Mouse (Mus musculus): ENCODE measurements around the gene Tpra1. TPM values are rescaled to one million over a fixed set of nuclear protein-coding genes. Genes with fewer than 3 reads are reported as not detected.
A peak's percentile ranks its signal among the peaks of the same experiment; 100 is the strongest.

Tpra1 gene
- polyA plus RNA-seq (2015; fragmentation: Nextera tagmentation; extraction: Ambion mirVana): 73.6 and 78.8 TPM in 2 replicates

DNA sequence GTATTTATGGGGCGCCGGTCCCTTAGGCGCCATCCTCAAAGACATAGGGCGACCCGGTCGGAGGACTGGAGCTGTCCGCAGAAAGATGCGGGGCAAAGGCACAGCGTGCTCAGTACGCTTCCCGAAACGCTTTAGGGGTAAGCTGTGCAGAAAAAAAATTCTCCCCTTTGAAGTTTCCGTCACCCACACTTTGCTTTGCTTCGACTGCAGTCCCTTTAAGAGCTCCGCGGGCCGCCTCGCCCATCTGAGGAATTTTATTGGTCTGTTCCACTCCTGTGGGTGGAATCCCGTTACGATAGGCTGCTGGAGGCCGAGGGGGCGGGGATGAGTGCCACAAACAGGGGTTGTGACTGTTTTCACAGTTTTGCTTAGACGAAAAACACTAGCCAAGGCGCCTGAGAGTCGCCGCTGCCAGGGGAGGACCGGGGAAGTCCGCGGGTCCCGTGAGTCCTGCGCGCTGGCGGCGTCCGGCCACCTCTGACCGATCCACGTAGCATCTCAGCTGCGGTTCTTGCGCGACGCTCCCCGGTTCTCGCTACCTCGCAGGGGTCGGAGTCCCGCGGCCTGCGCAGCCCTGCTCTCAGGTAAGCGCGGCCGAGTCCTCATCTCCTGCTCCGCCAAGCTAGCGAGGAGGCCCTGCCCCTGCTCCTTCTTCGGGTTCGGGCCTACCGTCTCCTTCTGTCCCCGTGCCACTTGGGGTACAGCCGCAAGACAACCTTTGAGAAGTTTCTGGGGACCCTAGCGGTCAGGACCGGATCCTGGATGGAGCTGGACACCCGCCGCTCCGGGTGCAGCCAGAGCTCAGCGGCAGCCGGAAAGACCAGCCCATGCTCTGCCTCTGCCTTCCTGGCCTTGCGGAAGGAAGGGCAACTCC lies at the start of gene Tpra1:
Tpra1 (plus strand) TSS at position 305 of the 874 bp plus-strand sequence.
- under 1% methylated on average over 66 of the region's 66 CpGs for WGBS
- H3K4me1 ChIP-seq (replicated peaks): peaks cover 59% of the 10 kb centered on the region

DNA sequence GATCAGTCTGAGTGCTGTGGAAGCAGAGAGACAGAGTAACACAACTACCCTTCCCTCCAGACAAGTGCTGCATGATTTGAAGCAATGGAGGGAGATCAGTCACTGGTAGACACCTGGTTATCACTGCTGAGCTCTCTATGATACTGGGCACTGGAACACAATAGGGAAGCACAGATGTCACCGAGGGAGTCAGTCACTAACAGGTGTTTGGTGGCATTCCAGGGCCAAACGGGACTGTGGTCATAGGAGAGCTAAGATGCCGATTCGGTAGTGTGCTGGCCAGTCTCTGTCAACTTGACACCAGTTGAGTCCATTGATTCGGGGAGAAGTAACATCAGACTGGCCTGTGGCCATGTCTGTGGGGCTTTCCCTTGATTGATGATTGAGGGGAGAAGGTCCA lies 47.5 kb upstream of the Tpra1 start:
- no peaks in the 10 kb centered on the region for H3K27me3 ChIP-seq
- no peak for ATAC-seq (ENCODE audit: low FRiP score)
- H3K27ac ChIP-seq: no peak overlapping the region
- H3K4me3 ChIP-seq: no peak overlapping the region
- peaks cover 23% of the 10 kb centered on the region; the same call in 1 of the 2 replicates for H3K4me1 ChIP-seq (replicated peaks)
- peaks cover 78% of the 10 kb centered on the region for H3K36me3 ChIP-seq
- WGBS: 76% methylated on average over 5 of the region's 5 CpGs
- H3K9ac ChIP-seq: no peak overlapping the region
- H3K4me2 ChIP-seq: no peak overlapping the region
- H3K9me3 ChIP-seq: no peaks in the 10 kb centered on the region

More for the DNA sequence above, at the start of gene Tpra1:
- Histone ChIP-seq H3K9ac (peak within 1 kb of the TSS; percentile 90), H3K4me3 (peak within 1 kb of the TSS; percentile 85), H3K4me2 (peak within 1 kb of the TSS; percentile 96), H3K9me3 (no peaks in the 10 kb centered on the region), H3K36me3 (no peaks in the 10 kb centered on the region), H3K27me3 (no peaks in the 10 kb centered on the region), H3K27ac (peak within 1 kb of the TSS; percentile 90)
- peak; percentile 90 for ATAC-seq (ENCODE audit: low FRiP score)

DNA sequence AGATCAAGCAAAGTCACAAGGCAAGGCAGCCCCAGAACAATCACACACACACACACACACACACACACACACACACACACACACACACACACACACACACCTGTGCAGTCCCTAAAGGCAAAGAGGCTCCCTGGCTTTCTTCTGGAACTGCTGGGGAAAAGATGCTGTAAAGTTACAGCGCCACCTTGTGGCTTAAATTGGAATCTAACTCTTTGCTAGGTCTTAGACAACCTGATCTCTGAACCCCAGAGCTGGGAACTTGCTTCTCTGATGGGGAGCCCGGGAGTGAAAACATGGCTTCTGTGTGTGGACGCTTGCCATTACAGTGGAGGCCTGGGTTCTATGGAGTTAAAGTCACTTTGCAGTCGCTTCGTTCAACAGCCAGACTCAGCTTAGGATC lies 46.4 kb upstream of the Tpra1 start:
- Histone ChIP-seq H3K27me3 (no peaks in the 10 kb centered on the region), H3K36me3 (peaks cover 79% of the 10 kb centered on the region), H3K27ac (no peak overlapping the region), H3K9me3 (no peaks in the 10 kb centered on the region), H3K4me2 (no peak overlapping the region), H3K4me1 (replicated peaks) (peaks cover 21% of the 10 kb centered on the region; the same call in 1 of the 2 replicates), H3K4me3 (no peak overlapping the region), H3K9ac (no peak overlapping the region)
- WGBS: 28% methylated on average over 5 of the region's 5 CpGs
- ATAC-seq (ENCODE audit: low FRiP score): 0 out of 2 replicates have a peak, but pooled peaks have one; percentile 25

DNA sequence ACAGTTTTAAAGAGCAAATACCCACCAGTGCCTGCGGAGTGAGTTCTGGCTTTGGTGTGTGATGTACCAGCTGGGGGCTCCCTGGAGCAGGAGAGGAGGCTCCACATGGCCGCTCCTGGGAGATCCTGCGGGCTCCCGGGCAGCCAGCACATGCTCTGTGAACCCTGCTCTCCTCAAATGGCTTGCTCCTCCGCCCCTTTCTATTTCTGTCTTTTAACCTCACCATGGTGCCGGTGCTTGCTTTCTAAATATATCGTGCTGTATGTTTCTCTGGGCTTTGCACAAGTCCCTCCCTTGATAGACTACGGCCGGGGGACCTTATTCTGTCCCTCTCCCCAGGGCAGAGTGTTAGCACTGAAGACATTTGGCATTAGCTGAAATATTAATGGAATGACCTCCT lies 44.8 kb upstream of the Tpra1 start:
- peaks cover 87% of the 10 kb centered on the region for H3K36me3 ChIP-seq
- no peak for ATAC-seq (ENCODE audit: low FRiP score)
- H3K27me3 ChIP-seq: no peaks in the 10 kb centered on the region
- H3K4me2 ChIP-seq: no peak overlapping the region
- WGBS: 46% methylated on average over 9 of the region's 9 CpGs
- H3K9ac ChIP-seq: no peak overlapping the region
- no peaks in the 10 kb centered on the region for H3K9me3 ChIP-seq
- no peak overlapping the region for H3K4me3 ChIP-seq
- peaks cover 21% of the 10 kb centered on the region; the same call in 1 of the 2 replicates for H3K4me1 ChIP-seq (replicated peaks)
- H3K27ac ChIP-seq: no peak overlapping the region

DNA sequence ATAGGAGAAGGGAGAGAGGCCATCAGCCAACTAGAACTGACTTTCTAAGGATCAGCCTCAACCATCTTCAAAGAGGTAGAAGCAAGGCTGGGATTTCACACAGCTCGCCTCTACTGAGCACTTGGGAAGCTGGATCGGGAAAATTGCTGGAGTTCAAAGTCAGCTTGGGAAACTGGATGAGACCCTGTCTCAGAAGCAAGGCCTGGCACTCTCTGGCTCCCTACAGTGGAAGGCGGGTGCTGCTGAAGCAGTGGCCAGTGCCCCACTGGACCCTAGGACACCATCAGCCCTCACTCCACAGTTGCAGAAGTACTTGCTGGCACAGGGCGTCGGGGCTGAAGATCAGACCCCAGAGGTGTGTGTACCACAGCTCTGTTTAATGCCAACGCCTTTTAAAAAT lies 44.2 kb upstream of the Tpra1 start:
- Histone ChIP-seq H3K9ac (no peak overlapping the region), H3K4me3 (no peak overlapping the region), H3K27me3 (no peaks in the 10 kb centered on the region), H3K27ac (no peak overlapping the region), H3K9me3 (no peaks in the 10 kb centered on the region), H3K4me2 (no peak overlapping the region), H3K36me3 (peaks cover 89% of the 10 kb centered on the region), H3K4me1 (replicated peaks) (peaks cover 21% of the 10 kb centered on the region; the same call in 1 of the 2 replicates)
- 88% methylated on average over 6 of the region's 6 CpGs for WGBS
- no peak for ATAC-seq (ENCODE audit: low FRiP score)

DNA sequence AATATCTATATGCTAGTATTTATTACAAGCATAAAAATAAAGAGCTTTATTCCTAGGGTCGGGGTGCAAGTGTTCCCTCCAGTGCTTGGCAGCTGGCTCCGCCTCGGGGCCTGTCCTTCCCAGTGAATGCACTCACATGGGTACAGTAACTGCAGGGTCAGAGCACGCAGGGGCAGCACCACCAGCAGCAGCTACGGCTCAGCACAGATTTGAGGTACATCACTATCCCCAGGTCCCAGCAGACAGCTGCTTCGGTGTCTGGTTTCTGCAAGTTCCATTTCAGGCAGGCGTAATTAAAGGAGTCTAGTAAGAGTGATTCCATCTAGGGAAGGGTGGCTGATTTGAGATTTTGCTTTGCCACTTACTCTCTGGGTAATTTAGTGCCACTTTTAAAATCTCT lies 43.7 kb upstream of the Tpra1 start:
- peaks cover 18% of the 10 kb centered on the region; the same call in 1 of the 2 replicates for H3K4me1 ChIP-seq (replicated peaks)
- H3K36me3 ChIP-seq: peaks cover 89% of the 10 kb centered on the region
- H3K9ac ChIP-seq: no peak overlapping the region
- no peak for ATAC-seq (ENCODE audit: low FRiP score)
- no peak overlapping the region for H3K4me3 ChIP-seq
- no peaks in the 10 kb centered on the region for H3K27me3 ChIP-seq
- H3K9me3 ChIP-seq: no peaks in the 10 kb centered on the region
- no peak overlapping the region; the same call in 1 of the 2 replicates for H3K27ac ChIP-seq
- no peak overlapping the region for H3K4me2 ChIP-seq
- whole genome bisulfite sequencing: 63% methylated on average over 7 of the region's 7 CpGs

DNA sequence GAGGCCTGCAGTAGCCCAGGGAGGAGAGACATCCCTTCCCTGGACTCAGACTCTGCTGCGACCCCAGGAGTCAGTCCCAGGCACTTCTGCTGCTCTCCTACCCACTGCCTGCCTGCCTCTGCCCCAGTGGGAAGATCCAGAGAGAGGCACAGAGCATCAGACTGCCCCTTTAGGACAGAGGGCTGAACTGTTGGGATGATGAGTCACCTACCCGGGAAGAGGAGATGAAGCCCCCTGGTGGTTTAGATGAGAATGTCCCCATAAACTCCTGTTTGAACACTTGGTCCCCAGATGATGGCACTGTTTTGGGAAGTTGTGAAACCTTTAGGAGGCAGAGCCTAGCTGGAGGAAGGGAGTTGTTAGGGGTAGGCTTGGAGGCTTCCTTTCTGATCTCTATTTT lies 41.1 kb upstream of the Tpra1 start:
- Histone ChIP-seq H3K4me2 (no peak overlapping the region), H3K4me1 (replicated peaks) (peaks cover 5% of the 10 kb centered on the region; the same call in 1 of the 2 replicates), H3K27ac (no peak overlapping the region), H3K4me3 (no peak overlapping the region), H3K9ac (no peak overlapping the region), H3K36me3 (peaks cover 89% of the 10 kb centered on the region), H3K9me3 (no peaks in the 10 kb centered on the region), H3K27me3 (no peaks in the 10 kb centered on the region)
- WGBS: 18% methylated on average over 2 of the region's 2 CpGs
- no peak for ATAC-seq (ENCODE audit: low FRiP score)

DNA sequence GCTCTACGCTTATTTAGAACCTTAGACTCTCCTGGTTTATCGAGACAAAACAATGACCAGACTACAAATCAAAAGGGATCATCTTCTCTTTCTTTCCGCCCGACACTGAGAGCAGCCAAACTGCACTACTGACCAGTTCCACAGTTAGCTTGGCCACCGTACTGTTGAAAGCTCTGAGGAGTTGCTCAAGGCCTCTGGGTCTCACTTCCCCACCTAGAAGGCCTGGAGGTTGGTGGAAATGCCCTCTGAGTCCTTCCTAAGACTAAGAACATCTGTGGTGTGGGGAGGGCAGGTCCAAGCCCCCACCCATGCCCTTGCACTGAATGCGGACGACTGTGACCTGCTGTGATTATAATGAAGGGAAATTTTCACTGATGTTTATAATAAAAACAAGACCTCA lies 36.3 kb upstream of the Tpra1 start:
- no peak for ATAC-seq (ENCODE audit: low FRiP score)
- Histone ChIP-seq H3K9me3 (no peaks in the 10 kb centered on the region), H3K27me3 (no peaks in the 10 kb centered on the region), H3K9ac (no peak overlapping the region), H3K4me3 (no peak overlapping the region), H3K27ac (no peak overlapping the region), H3K4me1 (replicated peaks) (peaks cover 32% of the 10 kb centered on the region), H3K36me3 (peaks cover 66% of the 10 kb centered on the region), H3K4me2 (no peak overlapping the region)
- 81% methylated on average over 7 of the region's 7 CpGs for WGBS

DNA sequence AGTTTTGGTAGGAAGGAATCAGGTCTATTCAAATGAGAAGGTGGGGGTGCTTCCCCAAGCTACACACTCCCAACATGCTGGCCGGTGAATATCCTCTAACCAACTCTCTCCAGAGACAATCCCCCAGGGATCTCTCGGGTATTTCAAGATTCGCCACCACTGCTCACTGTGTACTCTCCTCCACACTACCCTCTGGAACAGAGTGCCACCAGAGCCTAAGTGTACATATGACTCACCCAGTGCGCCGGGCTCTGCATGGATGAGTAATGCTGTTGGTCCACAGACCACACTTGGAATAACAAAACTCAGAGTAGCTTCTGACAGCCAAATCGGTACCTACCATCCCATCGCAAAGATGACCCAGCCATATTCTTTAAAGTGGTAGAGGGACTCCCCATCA lies 32.6 kb upstream of the Tpra1 start:
- Histone ChIP-seq H3K9me3 (no peaks in the 10 kb centered on the region), H3K9ac (no peak overlapping the region), H3K4me3 (no peak overlapping the region), H3K27me3 (no peaks in the 10 kb centered on the region), H3K4me2 (no peak overlapping the region), H3K4me1 (replicated peaks) (peaks cover 65% of the 10 kb centered on the region), H3K36me3 (peaks cover 31% of the 10 kb centered on the region), H3K27ac (no peak overlapping the region)
- ATAC-seq (ENCODE audit: low FRiP score): no peak
- WGBS: 81% methylated on average over 7 of the region's 7 CpGs

DNA sequence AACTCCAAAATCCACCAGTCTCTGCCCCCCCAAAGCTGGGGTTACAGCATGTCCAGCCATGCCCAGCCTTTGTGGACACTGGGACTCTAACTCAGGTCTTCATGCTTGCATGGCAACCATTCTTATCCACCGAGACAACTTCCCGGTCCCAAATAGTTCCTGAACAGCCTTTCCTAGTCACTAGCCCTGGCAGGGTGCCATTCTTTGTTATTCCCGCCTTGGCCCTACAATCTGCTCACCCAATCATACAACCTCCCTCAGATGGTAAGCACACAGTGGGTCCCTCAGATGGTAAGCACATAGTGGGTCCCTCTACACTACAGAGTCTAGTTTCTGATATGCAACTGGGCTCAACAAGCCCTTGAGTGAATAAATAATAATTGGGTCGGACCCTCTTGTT lies 31.5 kb upstream of the Tpra1 start:
- H3K4me3 ChIP-seq: no peak overlapping the region
- H3K36me3 ChIP-seq: peaks cover 20% of the 10 kb centered on the region
- peak overlapping the region; percentile 97 for H3K27ac ChIP-seq
- no peaks in the 10 kb centered on the region for H3K9me3 ChIP-seq
- ATAC-seq (ENCODE audit: low FRiP score): no peak
- WGBS: 42% methylated on average over 4 of the region's 4 CpGs
- H3K9ac ChIP-seq: no peak overlapping the region
- no peaks in the 10 kb centered on the region for H3K27me3 ChIP-seq
- peak overlapping the region; percentile 74 for H3K4me2 ChIP-seq
- H3K4me1 ChIP-seq (replicated peaks): peaks cover 70% of the 10 kb centered on the region

DNA sequence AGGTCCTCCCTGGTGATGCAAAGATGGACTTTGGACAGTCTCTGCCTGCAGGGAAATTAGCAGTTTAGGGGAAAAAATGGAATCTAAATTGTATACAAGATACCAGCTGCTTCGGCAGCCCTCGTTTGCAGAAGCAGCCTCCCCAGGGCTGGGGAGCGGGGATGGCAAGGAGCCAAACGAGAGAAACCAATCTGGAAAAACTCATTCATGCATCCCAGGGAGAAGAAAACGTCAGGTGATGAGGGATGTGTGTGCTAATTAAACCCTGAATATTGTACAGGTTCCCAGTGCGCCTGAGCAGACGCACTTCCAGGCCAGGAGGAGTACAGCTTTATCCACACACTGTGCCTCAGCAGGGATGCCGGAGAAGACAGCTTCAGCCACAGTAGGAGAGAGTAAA lies 30.5 kb upstream of the Tpra1 start:
- peak overlapping the region; percentile 74 for H3K4me2 ChIP-seq
- no peaks in the 10 kb centered on the region for H3K9me3 ChIP-seq
- H3K27ac ChIP-seq: peak overlapping the region; percentile 97
- H3K27me3 ChIP-seq: no peaks in the 10 kb centered on the region
- H3K9ac ChIP-seq: peak overlapping the region; percentile 98; the same call in 1 of the 2 replicates
- H3K36me3 ChIP-seq: peaks cover 18% of the 10 kb centered on the region
- peak overlapping the region; percentile 90 for H3K4me3 ChIP-seq
- H3K4me1 ChIP-seq (replicated peaks): peaks cover 62% of the 10 kb centered on the region
- 21% methylated on average over 8 of the region's 8 CpGs for WGBS
- ATAC-seq (ENCODE audit: low FRiP score): peak; percentile 8; the same call in 1 of the 2 replicates

DNA sequence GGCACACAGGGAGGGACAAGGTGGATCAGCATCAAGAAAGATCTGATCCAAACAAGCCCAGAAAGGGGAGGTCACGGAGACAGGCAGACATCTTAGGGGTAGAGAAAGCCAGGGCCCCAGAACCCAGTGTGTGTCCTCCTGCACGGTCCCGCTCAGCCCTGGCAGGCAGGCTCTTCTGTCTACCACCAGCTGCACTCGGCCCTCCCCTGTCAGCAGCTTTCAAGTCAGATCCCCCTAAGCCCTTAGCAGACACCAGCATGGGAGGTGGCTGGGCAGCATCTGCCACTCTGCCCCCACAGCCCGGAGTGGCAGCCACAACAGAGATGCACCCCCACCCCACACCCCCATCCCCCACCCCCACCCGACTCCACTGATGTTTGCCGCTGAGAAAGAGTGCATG lies 29.2 kb upstream of the Tpra1 start:
- 14% methylated on average over 7 of the region's 7 CpGs for WGBS
- ATAC-seq (ENCODE audit: low FRiP score): no peak
- H3K4me1 ChIP-seq (replicated peaks): peaks cover 55% of the 10 kb centered on the region

More for the DNA sequence above, 29.2 kb upstream of the Tpra1 start:
- Histone ChIP-seq H3K27ac (peak overlapping the region; percentile 97), H3K36me3 (peaks cover 9% of the 10 kb centered on the region), H3K9ac (peak overlapping the region; percentile 98), H3K4me2 (peak overlapping the region; percentile 74), H3K9me3 (no peaks in the 10 kb centered on the region), H3K4me3 (peak overlapping the region; percentile 90), H3K27me3 (no peaks in the 10 kb centered on the region)
